Mouse (Mus musculus) cerebellum, adult 2 months (tissue): ENCODE measurements around the gene Ccdc117. TPM values are rescaled to one million over a fixed set of nuclear protein-coding genes. Genes with fewer than 3 reads are reported as not detected.

Experiments used
- DNase-seq, 2 experiments: peaks; one replicate each; pipeline ENCODE4 v3.0.0; 2021
- H3K27ac ChIP-seq: fragments of 200-500 bp; 2 replicates; pipeline ENCODE4 v1.5.1; 2012; ENCODE audit warnings: low read length, control low read depth, inconsistent platforms; ENCODE audit not compliant: insufficient read depth
- H3K27me3 ChIP-seq: fragments of 200-500 bp; 2 replicates; pipeline ENCODE4 v1.6.1; 2012; ENCODE audit warnings: inconsistent platforms, mild to moderate bottlenecking, low read length, moderate library complexity; ENCODE audit not compliant: control insufficient read depth, insufficient read depth
- H3K4me1 ChIP-seq: fragments of 200-500 bp; 2 replicates; pipeline ENCODE4 v1.6.1; 2011; ENCODE audit warnings: low read length; ENCODE audit not compliant: control insufficient read depth, insufficient read depth
- H3K4me3 ChIP-seq: fragments of 200-500 bp; replicated peaks from 2 replicates; pipeline ENCODE3; 2011; ENCODE audit warnings: mild to moderate bottlenecking, low read depth, low read length, control low read depth; ENCODE audit not compliant: insufficient read depth
- CTCF ChIP-seq: fragments of 200-500 bp; IDR thresholded peaks from 2 replicates; pipeline ENCODE4 v1.5.1; 2011; ENCODE audit warnings: low read depth, mild to moderate bottlenecking, control low read depth, low read length, moderate library complexity, borderline replicate concordance; ENCODE audit not compliant: insufficient read depth
- POLR2A ChIP-seq: fragments of 200-500 bp; IDR thresholded peaks from 2 replicates; pipeline ENCODE4 v1.6.1; 2011; ENCODE audit warnings: low read length, control low read depth, borderline replicate concordance; ENCODE audit not compliant: insufficient read depth
- WGBS: fragments of 180-500 bp; shearing (Covaris S2); methylation state at CpG from one replicate; pipeline ENCODE4 v1.1.7; 2018; 5-methylcytosine and 5-hydroxymethylcytosine counted together
- polyA plus RNA-seq: library from polyadenylated mRNA; depleted of rRNA; stranded (reverse); fragments of >200 nt; gene quantifications from 2 replicates; pipeline ENCODE4 v1.2.3, GENCODE M21; 2012

The Ccdc117 gene
- polyA plus RNA-seq, 1 experiment = 13.1 TPM

DNA sequence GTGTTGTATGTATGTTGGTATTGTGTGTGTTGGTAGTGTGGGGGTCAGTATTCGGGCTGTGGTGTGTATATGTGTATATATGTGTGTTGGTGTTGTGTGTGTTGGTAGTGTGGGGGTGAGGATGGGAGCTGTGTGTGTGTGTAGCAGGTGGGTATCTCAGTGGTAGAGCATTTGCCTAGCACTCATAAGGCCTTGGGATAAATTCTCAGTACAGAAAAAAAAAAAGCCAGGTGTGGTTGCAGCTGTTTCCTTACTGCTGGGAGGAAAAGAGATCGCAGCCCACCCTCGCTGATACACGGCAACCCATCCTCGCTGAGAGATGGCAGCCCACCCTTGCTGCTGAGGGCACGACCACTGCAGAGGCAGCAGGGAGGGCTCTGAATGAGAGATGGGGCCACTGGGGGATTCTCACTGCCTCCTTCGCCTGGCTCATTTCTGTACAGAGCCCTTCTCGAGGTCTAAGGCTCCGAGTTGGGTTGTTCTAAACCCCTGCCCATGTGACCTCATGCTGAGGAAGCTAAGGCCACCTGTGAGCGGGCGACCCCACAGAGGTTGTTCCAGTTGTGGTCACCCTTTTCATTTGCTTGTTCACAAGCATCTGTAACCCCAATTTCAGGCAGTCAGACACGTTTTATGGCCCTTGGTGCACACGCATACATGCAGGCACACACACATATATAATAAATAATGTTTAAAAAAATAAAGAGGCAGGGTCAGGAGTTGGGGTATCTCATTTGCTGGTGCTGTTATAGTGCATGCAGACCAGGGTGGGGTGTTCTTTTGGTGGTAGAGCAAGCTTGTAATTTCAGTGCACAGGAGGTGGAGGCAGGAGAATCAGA, 40.9 kb downstream of the Ccdc117 start:
- H3K27ac ChIP-seq = no peak overlapping the region
- no peaks in the 10 kb centered on the region for H3K27me3 ChIP-seq
- DNase-seq = no peak
- H3K4me3 ChIP-seq = no peak overlapping the region
- WGBS = 79% methylated on average over 13 of the region's 13 CpGs
- H3K4me1 ChIP-seq = no peaks in the 10 kb centered on the region
- TF ChIP-seq POLR2A (no peak), CTCF (no peak)

DNA sequence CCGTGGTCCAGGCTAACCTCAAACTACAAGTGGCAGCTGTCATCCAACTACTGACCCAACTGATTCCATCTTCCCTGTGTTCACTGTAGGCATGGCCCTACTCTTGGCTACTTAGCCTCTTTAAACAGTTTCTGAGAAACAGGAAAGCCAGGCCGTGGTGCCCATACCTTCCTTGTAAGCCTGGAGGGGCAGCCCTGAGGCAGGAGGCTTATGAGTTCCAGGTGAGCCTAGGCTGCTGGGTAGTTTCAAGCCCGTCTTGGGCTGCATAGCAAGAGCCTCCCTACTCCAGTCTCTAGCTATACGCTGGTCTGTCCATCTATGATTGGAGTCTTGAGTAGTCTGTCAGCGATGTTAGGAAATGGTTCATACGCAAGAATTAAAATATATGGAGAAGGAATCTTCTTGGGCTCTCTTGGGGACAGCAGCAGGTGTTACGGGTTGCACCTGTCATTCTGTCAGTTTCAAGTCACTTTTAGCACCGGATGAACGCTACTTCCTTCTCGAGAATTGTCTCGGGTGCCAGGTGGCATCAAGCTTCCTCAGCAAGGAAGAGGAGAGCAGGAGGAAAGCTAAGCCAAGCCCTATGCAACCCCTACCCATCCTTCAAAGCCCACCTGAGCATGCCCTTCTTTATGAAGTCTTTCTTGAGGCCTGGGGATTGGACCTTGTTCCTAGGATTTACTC, 41.9 kb downstream of the Ccdc117 start:
- TF ChIP-seq POLR2A (no peak), CTCF (no peak)

DNA sequence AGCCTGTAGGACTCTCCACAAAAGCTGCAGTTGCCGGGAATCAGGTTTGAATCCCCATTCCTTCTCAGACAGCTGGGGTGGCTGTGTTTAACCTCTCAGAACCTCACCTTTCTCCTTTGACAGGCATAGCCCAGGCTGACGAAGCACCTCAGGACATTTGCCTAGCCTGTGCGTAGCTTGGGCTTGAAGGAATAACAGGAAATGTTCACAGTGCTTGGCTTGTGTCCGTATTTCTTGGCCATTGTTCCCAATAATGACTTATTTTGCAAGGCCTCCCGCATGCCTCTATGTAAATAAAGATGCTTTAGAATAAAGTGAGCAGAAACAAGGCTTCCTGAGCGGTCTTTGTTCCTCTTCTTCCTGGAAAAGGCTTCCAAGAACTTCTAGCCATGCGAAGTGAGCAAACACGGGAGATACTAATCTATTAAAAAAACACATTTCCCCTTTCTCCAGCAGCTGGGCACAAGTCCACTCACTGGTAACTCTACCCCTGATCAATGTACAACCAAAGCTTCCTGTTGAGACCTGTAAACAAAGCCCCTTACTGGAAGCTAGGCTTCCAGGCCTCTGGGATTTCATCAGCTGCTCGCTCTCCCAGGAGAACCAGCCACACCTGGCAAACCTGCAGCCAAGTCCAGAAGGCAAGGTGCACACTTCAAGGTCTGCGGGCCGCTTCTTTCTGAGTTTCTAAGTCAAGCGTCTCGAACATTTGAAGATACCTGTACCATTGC, 42.9 kb downstream of the Ccdc117 start:
- no peak overlapping the region for H3K27ac ChIP-seq
- DNase-seq = no peak
- no peaks in the 10 kb centered on the region for H3K27me3 ChIP-seq
- WGBS = 83% methylated on average over 13 of the region's 13 CpGs
- no peak for TF ChIP-seq CTCF
- TF ChIP-seq POLR2A = no peak
- H3K4me1 ChIP-seq = no peaks in the 10 kb centered on the region
- no peak overlapping the region for H3K4me3 ChIP-seq

More for the DNA sequence above, 41.9 kb downstream of the Ccdc117 start:
- H3K4me1 ChIP-seq = no peaks in the 10 kb centered on the region
- no peak for DNase-seq
- 82% methylated on average over 11 of the region's 11 CpGs for WGBS
- no peak overlapping the region for H3K4me3 ChIP-seq
- no peak overlapping the region for H3K27ac ChIP-seq
- H3K27me3 ChIP-seq = no peaks in the 10 kb centered on the region

DNA sequence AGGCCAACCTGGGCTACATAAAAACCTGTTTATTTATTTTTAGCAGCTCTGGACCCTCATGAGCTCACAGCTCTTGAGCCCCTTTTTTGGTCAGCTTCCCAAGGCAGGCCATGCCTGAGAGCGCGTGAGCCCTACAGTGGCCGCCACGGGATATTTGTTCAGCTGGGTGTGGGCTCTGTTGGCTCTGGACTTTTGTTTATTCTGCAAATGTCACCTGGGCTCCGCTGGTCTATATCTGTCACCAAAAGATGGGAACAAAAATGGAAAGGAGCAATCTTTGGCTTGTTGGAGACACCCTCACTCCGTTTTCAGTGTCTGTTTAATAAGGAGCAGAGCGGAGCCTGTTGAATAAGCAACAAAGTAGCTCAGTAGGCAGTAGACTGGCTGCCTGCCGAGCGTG, 43.6 kb downstream of the Ccdc117 start:
- Histone ChIP-seq H3K4me1 (no peaks in the 10 kb centered on the region), H3K27ac (no peak overlapping the region), H3K27me3 (no peaks in the 10 kb centered on the region), H3K4me3 (no peak overlapping the region)
- WGBS = 75% methylated on average over 9 of the region's 9 CpGs
- TF ChIP-seq POLR2A (no peak), CTCF (no peak)
- no peak for DNase-seq

DNA sequence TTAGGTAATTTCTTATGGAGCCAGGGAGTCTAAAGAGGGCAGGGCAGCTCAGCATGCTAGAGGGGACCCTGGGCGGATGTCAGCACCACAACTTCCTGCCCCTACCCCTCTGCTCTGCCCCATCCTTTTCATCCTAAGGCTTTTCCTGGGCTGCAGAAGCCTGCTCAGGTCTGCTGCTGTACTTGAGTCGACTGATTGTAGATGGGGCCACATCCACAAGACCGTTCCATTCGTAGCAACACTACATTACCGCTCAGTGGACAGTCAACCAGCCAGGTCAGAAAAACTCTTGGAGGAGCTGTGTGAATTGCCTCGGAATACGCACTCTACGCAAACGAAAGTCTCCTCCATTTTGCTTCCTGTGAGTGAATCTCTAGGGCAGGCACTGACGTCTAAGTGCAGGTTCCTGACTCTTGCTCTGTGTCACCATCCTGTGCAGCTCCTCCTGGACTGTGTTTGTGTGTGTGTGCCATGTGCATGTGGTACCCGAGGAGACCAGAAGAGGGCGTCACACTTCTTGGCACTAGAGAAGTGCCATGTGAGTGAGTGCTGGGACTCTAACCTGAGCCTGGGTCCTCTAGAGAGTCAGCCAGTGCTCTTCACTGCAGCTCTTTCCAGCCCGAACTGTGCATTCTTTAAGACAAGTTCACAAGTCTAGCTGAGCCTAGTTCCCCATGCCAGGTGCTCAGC, 45.3 kb downstream of the Ccdc117 start:
- H3K4me3 ChIP-seq = no peak overlapping the region
- H3K27ac ChIP-seq = no peak overlapping the region
- H3K27me3 ChIP-seq = no peaks in the 10 kb centered on the region
- no peak for DNase-seq
- TF ChIP-seq CTCF (no peak), POLR2A (no peak)
- H3K4me1 ChIP-seq = no peaks in the 10 kb centered on the region
- 94% methylated on average over 13 of the region's 13 CpGs for WGBS

DNA sequence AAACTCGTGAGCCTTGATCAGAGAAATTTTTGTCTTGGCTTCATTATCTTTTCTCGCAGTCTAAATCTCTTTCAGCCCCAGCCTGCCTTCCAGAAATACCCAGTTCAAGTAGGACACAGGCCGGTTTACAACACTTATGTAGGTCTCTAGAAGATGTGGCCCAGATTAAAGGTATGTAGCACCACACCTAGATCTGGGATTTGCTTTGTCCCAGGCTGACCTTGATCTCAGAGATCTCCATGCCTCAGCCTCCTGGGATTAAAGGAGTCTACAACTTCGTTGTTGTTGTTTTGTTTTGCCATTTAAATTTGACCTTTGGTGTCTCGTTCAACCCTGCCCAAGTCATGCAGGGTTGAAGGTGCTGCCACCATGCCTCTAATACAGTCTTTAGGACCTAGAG, 46.1 kb downstream of the Ccdc117 start:
- 84% methylated on average over 5 of the region's 5 CpGs for WGBS
- no peak for TF ChIP-seq POLR2A
- TF ChIP-seq CTCF = no peak
- no peaks in the 10 kb centered on the region for H3K27me3 ChIP-seq

DNA sequence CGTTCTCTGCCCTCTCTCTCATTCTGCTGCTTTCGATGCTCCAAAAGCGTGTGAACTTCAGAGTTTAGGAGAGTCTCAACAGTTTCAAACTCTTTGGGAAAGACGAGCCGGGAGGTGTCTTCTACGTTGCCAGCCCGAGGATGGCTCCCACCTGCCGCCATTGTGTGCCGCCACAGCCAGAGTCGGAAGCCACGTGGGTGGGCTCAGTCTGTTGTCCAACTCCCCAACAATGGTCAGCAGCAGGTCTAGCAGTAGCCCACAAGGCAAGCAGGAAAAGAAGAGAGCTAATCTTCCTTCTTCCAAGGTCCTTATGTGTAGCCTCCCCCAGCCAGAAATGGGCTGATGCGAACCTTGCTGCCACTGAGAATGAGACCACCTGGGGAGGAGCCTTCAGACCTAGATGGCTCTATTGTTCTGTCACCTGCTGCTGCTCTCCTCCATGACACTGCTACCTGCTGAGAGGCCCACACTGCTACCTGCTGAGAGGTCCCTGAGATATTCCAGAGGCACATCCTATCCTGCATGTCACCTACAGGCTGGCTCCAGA, 46.6 kb downstream of the Ccdc117 start:
- TF ChIP-seq POLR2A (no peak), CTCF (no peak)
- WGBS = 45% methylated on average over 12 of the region's 12 CpGs
- no peak overlapping the region for H3K4me3 ChIP-seq
- no peaks in the 10 kb centered on the region for H3K27me3 ChIP-seq
- no peak for DNase-seq
- no peak overlapping the region for H3K27ac ChIP-seq
- no peaks in the 10 kb centered on the region for H3K4me1 ChIP-seq

More for the DNA sequence above, 46.1 kb downstream of the Ccdc117 start:
- no peak for DNase-seq
- no peaks in the 10 kb centered on the region for H3K4me1 ChIP-seq
- no peak overlapping the region for H3K4me3 ChIP-seq
- no peak overlapping the region for H3K27ac ChIP-seq
